Mouse (Mus musculus): ENCODE measurements at regions not wholly inside any gene's neighbourhood (a gene's known extent, or its start where the extent isn't known, plus 50 kb on each side); places are given as distances from the start of the nearest gene placed in this dataset.

DNA sequence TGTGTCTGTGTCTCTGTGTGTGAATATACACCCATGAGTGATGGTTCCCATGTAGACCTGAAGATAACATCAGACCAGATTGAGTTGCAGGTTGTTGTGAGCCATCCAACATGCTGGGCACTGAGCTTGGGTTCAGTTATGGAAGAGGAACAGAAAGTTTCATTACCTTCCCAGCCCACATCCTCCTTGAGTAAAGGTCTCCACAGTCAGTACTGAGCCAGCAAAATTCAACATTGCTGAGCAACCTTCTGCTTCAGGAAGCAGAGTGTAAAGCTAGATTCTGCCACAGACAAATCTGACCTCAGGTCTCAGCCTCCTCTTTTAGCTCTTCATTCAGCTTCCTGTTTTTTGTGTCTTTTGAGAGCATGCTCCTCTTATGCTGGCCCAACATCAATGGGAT is 506.4 kb downstream of the Nfib start:
- Histone ChIP-seq H3K4me3 (ENCODE audit: insufficient read depth, low read depth, low read length) (no peak overlapping the region), H3K4me1 (ENCODE audit: control insufficient read depth, insufficient read depth, low read length) (no peaks in the 10 kb centered on the region), H3K27me3 (replicated peaks; ENCODE audit: control insufficient read depth, insufficient read depth, low read length) (no peaks in the 10 kb centered on the region), H3K27ac (ENCODE audit: insufficient read depth, low read depth, low read length) (no peak overlapping the region), H3K36me3 (ENCODE audit: control insufficient read depth, insufficient read depth, low read length) (no peaks in the 10 kb centered on the region)
- TF ChIP-seq POLR2A (IDR thresholded peaks at IDR 0.05; ENCODE audit: low read depth, low read length) (no peak), CTCF (conservative IDR thresholded peaks at IDR 0.05; ENCODE audit: insufficient read depth, insufficient read length, low read depth, low read length) (no peak)
- DNase-seq: no peak

DNA sequence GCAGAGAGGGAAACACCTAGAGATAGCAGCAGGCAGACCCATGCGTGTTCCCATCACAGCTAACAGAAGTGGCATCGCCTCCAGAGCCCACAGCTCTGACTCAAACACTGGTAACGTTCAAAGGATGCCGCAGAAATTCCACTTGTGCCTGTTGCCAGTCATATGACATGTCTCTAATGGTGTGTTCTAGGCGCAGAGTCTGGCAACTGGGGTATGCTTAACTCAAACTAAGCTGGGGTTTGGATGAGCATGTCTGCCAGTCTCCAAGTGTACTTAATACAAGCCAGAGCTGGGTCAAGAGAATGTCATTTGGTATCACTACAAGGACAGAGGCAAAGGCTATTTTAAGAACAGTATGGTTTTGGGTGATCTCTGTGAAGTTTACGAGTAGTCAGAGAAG is 507.9 kb downstream of the Nfib start:
- 78% methylated on average over 6 of the region's 6 CpGs for WGBS

DNA sequence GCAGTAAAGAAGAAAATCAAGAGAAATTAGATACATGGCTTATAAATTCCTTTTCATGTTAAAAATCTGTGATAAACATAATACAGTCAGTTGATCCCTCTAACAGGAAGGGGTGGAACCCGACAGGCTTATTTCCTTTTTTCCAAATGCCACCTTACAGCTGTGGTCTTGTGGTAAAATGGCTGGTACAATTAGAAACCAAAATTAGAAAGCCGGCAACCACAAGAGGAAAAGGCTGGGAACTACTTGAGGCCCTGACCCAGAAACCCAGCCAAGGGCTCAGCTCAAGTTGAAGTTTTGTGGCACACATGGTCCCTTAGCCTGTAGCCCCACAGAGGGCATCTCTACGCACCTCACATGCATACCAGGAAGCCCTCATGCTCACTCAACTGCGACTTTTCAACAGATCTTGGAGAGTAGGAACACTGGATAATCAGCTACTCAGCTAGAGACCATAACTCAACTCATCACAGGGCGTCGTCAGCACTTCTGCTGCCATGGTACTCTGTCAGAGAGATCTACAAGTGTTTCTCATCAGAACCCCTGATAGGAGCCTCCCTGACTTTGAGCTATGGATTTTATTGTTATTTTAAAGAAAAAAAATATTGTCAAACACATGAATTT is 509.4 kb downstream of the Nfib start:
- Histone ChIP-seq H3K4me1 (ENCODE audit: control insufficient read depth, insufficient read depth, low read length) (no peaks in the 10 kb centered on the region), H3K27me3 (replicated peaks; ENCODE audit: control insufficient read depth, insufficient read depth, low read length) (no peaks in the 10 kb centered on the region), H3K27ac (ENCODE audit: insufficient read depth, low read depth, low read length) (no peak overlapping the region), H3K36me3 (ENCODE audit: control insufficient read depth, insufficient read depth, low read length) (no peaks in the 10 kb centered on the region), H3K4me3 (ENCODE audit: insufficient read depth, low read depth, low read length) (no peak overlapping the region)
- no peak for TF ChIP-seq CTCF (conservative IDR thresholded peaks at IDR 0.05; ENCODE audit: insufficient read depth, insufficient read length, low read depth, low read length)
- TF ChIP-seq POLR2A (IDR thresholded peaks at IDR 0.05; ENCODE audit: low read depth, low read length): no peak
- 53% methylated on average over 6 of the region's 6 CpGs for WGBS
- no peak for DNase-seq

More for the DNA sequence above, 507.9 kb downstream of the Nfib start:
- Histone ChIP-seq H3K36me3 (ENCODE audit: control insufficient read depth, insufficient read depth, low read length) (no peaks in the 10 kb centered on the region), H3K4me1 (ENCODE audit: control insufficient read depth, insufficient read depth, low read length) (no peaks in the 10 kb centered on the region), H3K27me3 (replicated peaks; ENCODE audit: control insufficient read depth, insufficient read depth, low read length) (no peaks in the 10 kb centered on the region), H3K4me3 (ENCODE audit: insufficient read depth, low read depth, low read length) (no peak overlapping the region), H3K27ac (ENCODE audit: insufficient read depth, low read depth, low read length) (no peak overlapping the region)
- DNase-seq: no peak
- no peak for TF ChIP-seq POLR2A (IDR thresholded peaks at IDR 0.05; ENCODE audit: low read depth, low read length)
- TF ChIP-seq CTCF (conservative IDR thresholded peaks at IDR 0.05; ENCODE audit: insufficient read depth, insufficient read length, low read depth, low read length): no peak

DNA sequence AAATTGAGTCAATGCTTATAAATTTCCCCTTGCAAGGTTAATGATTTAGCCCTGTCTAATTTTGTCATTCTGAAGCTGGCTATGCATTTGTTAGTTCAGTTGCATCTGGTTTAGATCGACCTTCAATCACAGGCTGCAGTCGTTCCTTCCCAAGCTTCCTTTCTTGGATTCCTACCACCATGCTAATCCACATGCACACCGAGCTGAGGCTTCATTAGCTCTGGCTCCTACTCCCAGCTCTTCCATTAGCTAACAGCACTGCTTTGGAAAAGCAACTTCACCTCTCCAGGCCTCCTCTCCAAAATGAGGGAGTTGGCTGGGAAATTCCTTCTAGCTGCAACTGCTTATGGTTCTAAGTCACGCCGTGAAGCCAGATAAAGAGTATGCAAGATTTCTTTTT is 511.6 kb downstream of the Nfib start:
- WGBS: 77% methylated on average over 5 of the region's 5 CpGs
- no peaks in the 10 kb centered on the region for H3K36me3 ChIP-seq (ENCODE audit: control insufficient read depth, insufficient read depth, low read length)
- no peak for TF ChIP-seq POLR2A (IDR thresholded peaks at IDR 0.05; ENCODE audit: low read depth, low read length)
- no peak for TF ChIP-seq CTCF (conservative IDR thresholded peaks at IDR 0.05; ENCODE audit: insufficient read depth, insufficient read length, low read depth, low read length)
- no peak overlapping the region for H3K27ac ChIP-seq (ENCODE audit: insufficient read depth, low read depth, low read length)
- H3K4me1 ChIP-seq (ENCODE audit: control insufficient read depth, insufficient read depth, low read length): no peaks in the 10 kb centered on the region
- H3K27me3 ChIP-seq (replicated peaks; ENCODE audit: control insufficient read depth, insufficient read depth, low read length): no peaks in the 10 kb centered on the region
- DNase-seq: no peak
- no peak overlapping the region for H3K4me3 ChIP-seq (ENCODE audit: insufficient read depth, low read depth, low read length)

DNA sequence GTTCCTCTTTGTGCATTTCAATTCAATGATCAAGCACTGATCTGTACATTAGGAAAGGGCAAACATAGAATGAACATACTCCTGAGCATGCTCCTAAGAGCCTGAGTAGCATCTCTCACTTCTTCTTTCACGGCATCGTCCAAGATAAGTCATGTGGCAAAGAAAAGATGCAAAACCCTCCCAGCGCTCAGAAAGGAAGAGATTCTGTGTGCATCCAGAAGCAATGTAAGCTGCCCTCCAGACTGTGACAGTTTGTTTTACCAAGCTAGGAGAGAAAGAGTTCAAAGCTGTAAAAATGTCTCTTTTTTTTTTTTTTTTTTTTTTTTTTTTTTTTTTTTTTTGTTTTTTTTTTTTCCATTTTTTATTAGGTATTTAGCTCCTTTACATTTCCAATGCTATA is 518.7 kb downstream of the Nfib start:
- DNase-seq: no peak
- TF ChIP-seq POLR2A (IDR thresholded peaks at IDR 0.05; ENCODE audit: low read depth, low read length): no peak
- TF ChIP-seq CTCF (conservative IDR thresholded peaks at IDR 0.05; ENCODE audit: insufficient read depth, insufficient read length, low read depth, low read length): no peak
- H3K4me1 ChIP-seq (ENCODE audit: control insufficient read depth, insufficient read depth, low read length): no peaks in the 10 kb centered on the region
- no peaks in the 10 kb centered on the region for H3K27me3 ChIP-seq (replicated peaks; ENCODE audit: control insufficient read depth, insufficient read depth, low read length)
- no peak overlapping the region for H3K4me3 ChIP-seq (ENCODE audit: insufficient read depth, low read depth, low read length)
- no peak overlapping the region for H3K27ac ChIP-seq (ENCODE audit: insufficient read depth, low read depth, low read length)
- no peaks in the 10 kb centered on the region for H3K36me3 ChIP-seq (ENCODE audit: control insufficient read depth, insufficient read depth, low read length)
- WGBS: 87% methylated on average over 3 of the region's 3 CpGs

DNA sequence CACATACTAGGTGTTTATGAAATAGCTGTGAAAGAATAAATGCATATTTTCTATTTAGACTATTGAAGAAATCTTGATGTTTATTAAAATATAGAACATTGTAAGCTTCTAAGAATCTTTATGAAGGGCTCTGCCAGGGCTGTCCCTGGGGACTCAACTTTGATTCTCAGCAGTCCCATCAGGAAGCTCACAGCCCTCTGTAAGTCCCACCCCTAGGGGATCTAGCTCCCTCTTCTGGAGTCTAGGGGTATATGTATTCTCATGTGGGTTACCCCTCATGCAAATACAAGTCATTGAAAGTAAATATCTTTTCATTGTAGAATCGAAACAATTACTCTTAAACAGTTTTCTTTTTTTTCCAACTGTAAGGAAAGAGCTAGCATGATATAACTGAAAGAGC is 521.6 kb downstream of the Nfib start:
- TF ChIP-seq CTCF (conservative IDR thresholded peaks at IDR 0.05; ENCODE audit: insufficient read depth, insufficient read length, low read depth, low read length): no peak
- no peak for TF ChIP-seq POLR2A (IDR thresholded peaks at IDR 0.05; ENCODE audit: low read depth, low read length)
- Histone ChIP-seq H3K27me3 (replicated peaks; ENCODE audit: control insufficient read depth, insufficient read depth, low read length) (no peaks in the 10 kb centered on the region), H3K27ac (ENCODE audit: insufficient read depth, low read depth, low read length) (no peak overlapping the region), H3K4me3 (ENCODE audit: insufficient read depth, low read depth, low read length) (no peak overlapping the region), H3K36me3 (ENCODE audit: control insufficient read depth, insufficient read depth, low read length) (no peaks in the 10 kb centered on the region), H3K4me1 (ENCODE audit: control insufficient read depth, insufficient read depth, low read length) (no peaks in the 10 kb centered on the region)
- WGBS: 93% methylated on average over 1 of the region's 1 CpGs
- no peak for DNase-seq

DNA sequence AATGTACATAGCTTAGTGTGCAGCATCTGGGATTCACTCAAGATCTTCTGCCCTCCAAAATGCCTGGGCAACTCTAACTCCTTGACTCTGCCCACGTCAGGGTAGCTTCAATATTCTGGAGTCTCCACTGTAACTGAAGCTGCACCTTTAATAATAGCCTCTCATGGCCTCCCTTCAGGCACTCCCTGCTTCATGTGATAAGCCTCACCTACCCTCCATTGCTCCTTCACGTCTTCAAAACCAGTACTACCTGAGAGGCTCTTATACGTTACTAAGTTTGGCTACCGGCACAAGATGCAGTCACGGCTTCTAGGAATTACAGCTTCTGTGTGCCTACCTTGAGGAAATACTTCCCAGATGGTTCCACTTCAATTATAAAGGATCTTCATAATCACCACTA is 527.4 kb downstream of the Nfib start:
- H3K27ac ChIP-seq (ENCODE audit: insufficient read depth, low read depth, low read length): no peak overlapping the region
- WGBS: 92% methylated on average over 5 of the region's 5 CpGs
- no peak overlapping the region for H3K4me3 ChIP-seq (ENCODE audit: insufficient read depth, low read depth, low read length)
- no peaks in the 10 kb centered on the region for H3K4me1 ChIP-seq (ENCODE audit: control insufficient read depth, insufficient read depth, low read length)
- H3K36me3 ChIP-seq (ENCODE audit: control insufficient read depth, insufficient read depth, low read length): no peaks in the 10 kb centered on the region
- no peak for DNase-seq
- no peak for TF ChIP-seq CTCF (conservative IDR thresholded peaks at IDR 0.05; ENCODE audit: insufficient read depth, insufficient read length, low read depth, low read length)
- TF ChIP-seq POLR2A (IDR thresholded peaks at IDR 0.05; ENCODE audit: low read depth, low read length): no peak
- no peaks in the 10 kb centered on the region; the same call in 1 of the 2 replicates for H3K27me3 ChIP-seq (replicated peaks; ENCODE audit: control insufficient read depth, insufficient read depth, low read length)

All from kidney, adult 2 months (tissue).